30 mouse cellular contexts compared by ENCODE assay signal in the genomic region with DNA sequence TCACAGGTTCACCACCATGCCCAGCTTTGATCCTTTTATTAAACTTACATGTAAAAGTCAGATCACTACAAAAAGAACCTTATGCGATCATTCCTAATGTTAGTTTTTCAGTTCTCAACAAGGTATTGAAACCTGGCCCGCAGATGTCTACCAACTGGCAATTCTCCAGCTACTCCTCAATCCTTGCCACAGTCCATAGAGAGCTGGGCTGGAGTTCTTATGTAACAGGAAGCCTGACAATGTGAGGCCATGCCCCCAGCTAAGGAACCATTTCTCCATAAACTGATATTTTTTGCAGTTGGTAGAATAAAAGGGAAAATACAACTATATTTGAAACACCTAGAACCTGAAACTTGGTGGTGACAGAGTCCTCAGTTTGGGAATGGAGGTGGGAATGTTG. TPM values are rescaled to one million over a fixed set of nuclear protein-coding genes. Genes with fewer than 3 reads are reported as not detected.
A peak's percentile ranks its signal among the peaks of the same experiment; 100 is the strongest.
DNase-seq lines count a peak whose midpoint lies in the region; TF ChIP-seq lines count a peak whose summit lies in the region.
"Had no signal": no experiment of that assay in that cellular context is flagged by ENCODE, and none has a peak within 500 bp of the region (broad histone marks: within the 10 kb centered on the region; RNA-seq: fewer than 3 reads in every experiment).

No protein-coding gene starts in this region.

- TF ChIP-seq POLR2A in lung, adult 2 months (IDR thresholded peaks at IDR 0.05; ENCODE audit: borderline replicate concordance, extremely low read depth, low read depth, low read length) = no peak

- TF ChIP-seq CTCF in layer of hippocampus, adult 2 months (conservative IDR thresholded peaks at IDR 0.05) = no peak
- no peak for TF ChIP-seq CTCF in lung, adult 2 months (IDR thresholded peaks at IDR 0.05; ENCODE audit: insufficient read depth, low read length)

- DNase-seq in cerebellum, adult 11-12 months = peak; percentile 16
- no peak for DNase-seq in cerebellum, postnatal 14 days
- DNase-seq in layer of hippocampus, adult 2 months (ENCODE audit: low spot score in 2 of 2) = no peak
- no peak for DNase-seq in layer of hippocampus, postnatal 14 days (ENCODE audit: low spot score in 2 of 2)
- DNase-seq in lung, postnatal 36 days = peak; percentile 34
- no peak for DNase-seq in lung, adult 2 months
- no peak for DNase-seq in spleen, postnatal 4 days (ENCODE audit: low spot score in 2 of 2)
- DNase-seq: adrenal gland, adult 8-10 months; adrenal gland, postnatal 25 days; cerebellum, adult 11 months; cerebellum, adult 8-10 months; forebrain, postnatal 0 days; gastrocnemius, adult 2 months; gastrocnemius, postnatal 25 days; heart, postnatal 36 days had no signal

- H3K4me1 ChIP-seq in lung, adult 2 months (ENCODE audit: control insufficient read depth, insufficient read depth, low read length) = no peaks in the 10 kb centered on the region
- H3K4me1 ChIP-seq: embryonic facial prominence, embryonic 12.5 days; hindbrain, embryonic 10.5 days; hindbrain, embryonic 13.5 days had no signal

- H3K27ac ChIP-seq in layer of hippocampus, adult 2 months = 0 out of 2 replicates have a peak overlapping the region, but pooled peaks have one; percentile 1
- H3K27ac ChIP-seq: embryonic facial prominence, embryonic 12.5 days; embryonic facial prominence, embryonic 15.5 days; gastrocnemius, adult 2 months; hindbrain, embryonic 10.5 days; hindbrain, embryonic 13.5 days had no signal

- no peak overlapping the region for H3K4me3 ChIP-seq in layer of hippocampus, adult 2 months
- no peak overlapping the region for H3K4me3 ChIP-seq in lung, adult 2 months (replicated peaks; ENCODE audit: extremely low read depth, low read depth, low read length)
- H3K4me3 ChIP-seq: embryonic facial prominence, embryonic 12.5 days; embryonic facial prominence, embryonic 15.5 days; gastrocnemius, adult 2 months; hindbrain, embryonic 10.5 days; hindbrain, embryonic 13.5 days had no signal

- 70% methylated on average over 2 of the region's 2 CpGs for WGBS in lung, adult 2 months

RNA-seq across cellular contexts. Expression of a gene that starts 42.8 kb away (rescaled TPM):
- total RNA-seq in layer of hippocampus, adult 2 months (2021) = 10 to 100 TPM; 89.0 to 91.6 TPM
- total RNA-seq in layer of hippocampus, postnatal 14 days (2021) = 100 to 1,000 TPM; 109 to 114 TPM
- 21.3 and 24.5 TPM in 2 replicates for polyA plus RNA-seq in lung, adult 2 months (2012; rRNA removed)

RNA-seq across cellular contexts. Expression of a gene that starts 50.5 kb away (rescaled TPM):
- total RNA-seq in layer of hippocampus, adult 2 months (2021) = not detected
- not detected for total RNA-seq in layer of hippocampus, postnatal 14 days (2021)
- not detected in 2 replicates for polyA plus RNA-seq in lung, adult 2 months (2012; rRNA removed)
- total RNA-seq: adrenal gland, adult 8-10 months; adrenal gland, postnatal 25 days; common myeloid progenitor, adult 5-6 weeks; ES-E14; forebrain, postnatal 0 days; gastrocnemius, adult 2 months; gastrocnemius, postnatal 25 days; heart, adult 8-10 months; heart, postnatal 36 days had no signal
- polyA plus RNA-seq: activated CD4-positive, CD25-positive, alpha-beta regulatory T cell, adult 4 months; embryonic facial prominence, embryonic 12.5 days; embryonic facial prominence, embryonic 15.5 days; forebrain, embryonic 11.5 days; forebrain, embryonic 14.5 days; forebrain, postnatal 0 days; frontal cortex, adult 2 months; heart, embryonic 11.5 days; heart, embryonic 14.5 days; heart, postnatal 0 days; hindbrain, embryonic 10.5 days; hindbrain, embryonic 13.5 days; hindbrain, embryonic 16.5 days had no signal

Comparison
In these comparisons a context has a peak if more than half of its experiments do, and no peak if none do; other contexts are left out.
1. DNase-seq: peak in cerebellum, adult 11-12 months (single experiment) and lung, postnatal 36 days (single experiment); none in cerebellum, postnatal 14 days (0 of 2), layer of hippocampus, adult 2 months (0 of 2), layer of hippocampus, postnatal 14 days (0 of 2), lung, adult 2 months (single experiment) and spleen, postnatal 4 days (0 of 2).